Mouse (Mus musculus) intestine, postnatal 0 days (tissue): Measurements from ENCODE around the gene Mob1b. TPM values are rescaled to one million over a fixed set of nuclear protein-coding genes. Genes with fewer than 3 reads are reported as not detected.

Experiments
- ATAC-seq: fragments of 200-750 bp; cut with Nextera tagmentation; 2 replicates; pipeline ENCODE4 v1.8.0; 2017; ENCODE audit warnings: mild to moderate bottlenecking, moderate TSS enrichment, moderate library complexity
- H3K27ac ChIP-seq: fragments of 300-500 bp; sonication (generic); 2 replicates; pipeline ENCODE4 v1.5.1; 2014; ENCODE audit warnings: mild to moderate bottlenecking, low read depth, low read length, moderate library complexity
- H3K27me3 ChIP-seq: fragments of 300-500 bp; sonication (generic); replicated peaks from 2 replicates; pipeline ENCODE4 v1.6.1; 2014; ENCODE audit warnings: low read length, mixed read lengths; ENCODE audit not compliant: control insufficient read depth, insufficient read depth
- H3K36me3 ChIP-seq: fragments of 300-500 bp; sonication (generic); 2 replicates; pipeline ENCODE4 v1.6.1; 2014; ENCODE audit warnings: mild to moderate bottlenecking, moderate library complexity; ENCODE audit not compliant: control insufficient read depth, insufficient read depth
- H3K4me1 ChIP-seq: fragments of 300-500 bp; sonication (generic); replicated peaks from 2 replicates; pipeline ENCODE4 v1.6.1; 2014; ENCODE audit warnings: antibody characterized with exemption, low read length, mixed read lengths; ENCODE audit not compliant: control insufficient read depth, insufficient read depth
- H3K4me2 ChIP-seq: fragments of 300-500 bp; sonication (generic); replicated peaks from 2 replicates; pipeline ENCODE4 v1.6.1; 2014; ENCODE audit warnings: low read depth, mild to moderate bottlenecking, moderate library complexity
- H3K4me3 ChIP-seq: fragments of 300-500 bp; sonication (generic); 2 replicates; pipeline ENCODE4 v1.5.1; 2014; ENCODE audit warnings: low read depth, low read length
- H3K9ac ChIP-seq: fragments of 300-500 bp; sonication (generic); 2 replicates; pipeline ENCODE4 v1.6.1; 2014; ENCODE audit warnings: mild to moderate bottlenecking, low read depth, low read length
- H3K9me3 ChIP-seq: fragments of 300-500 bp; sonication (generic); 2 replicates; pipeline ENCODE4 v1.6.1; 2016; ENCODE audit warnings: mixed run types; ENCODE audit not compliant: control insufficient read depth
- CTCF ChIP-seq: sonication (generic); IDR thresholded peaks from 2 replicates; pipeline ENCODE4 v1.5.1; 2016; ENCODE audit warnings: low read depth, mild to moderate bottlenecking, control low read depth, antibody characterized with exemption, moderate library complexity
- WGBS: fragments of 180-500 bp; shearing (Covaris S2); extraction: QIAGEN DNeasy Blood & Tissue Kit; methylation state at CpG from one replicate; pipeline ENCODE4 v1.1.7; 2014; 5-methylcytosine and 5-hydroxymethylcytosine counted together
- polyA plus RNA-seq: library from polyadenylated mRNA; unstranded; fragments of >200 nt; fragmentation: Nextera tagmentation; extraction: Ambion mirVana; gene quantifications from 2 replicates; pipeline ENCODE4 v1.2.1, GENCODE M21; 2015

The Mob1b gene
- polyA plus RNA-seq, 1 experiment from 2014 or later: 8.0 TPM

GRCm38 (mm10) chr5:88712328-88712727, 8.3 kb upstream of the Mob1b start:
- no peak overlapping the region for H3K27ac ChIP-seq
- H3K27me3 ChIP-seq: no peaks in the 10 kb centered on the region
- H3K4me3 ChIP-seq: no peak overlapping the region
- ATAC-seq: no peak
- H3K9ac ChIP-seq: no peak overlapping the region
- H3K36me3 ChIP-seq: no peaks in the 10 kb centered on the region
- TF ChIP-seq CTCF: no peak
- 73% methylated on average over 6 of the region's 6 CpGs for WGBS
- no peaks in the 10 kb centered on the region for H3K4me1 ChIP-seq
- no peaks in the 10 kb centered on the region for H3K9me3 ChIP-seq
- no peak overlapping the region for H3K4me2 ChIP-seq

- H3K36me3 ChIP-seq: no peaks in the 10 kb centered on the region
- TF ChIP-seq CTCF: no peak
- no peaks in the 10 kb centered on the region for H3K9me3 ChIP-seq
- no peak for ATAC-seq
- H3K4me2 ChIP-seq: no peak overlapping the region
- H3K4me3 ChIP-seq: no peak overlapping the region
- WGBS: 89% methylated on average over 2 of the region's 2 CpGs
- no peak overlapping the region for H3K27ac ChIP-seq
- no peaks in the 10 kb centered on the region for H3K27me3 ChIP-seq
- H3K9ac ChIP-seq: no peak overlapping the region
- peaks cover 6% of the 10 kb centered on the region; the same call in 1 of the 2 replicates for H3K4me1 ChIP-seq
Measured at GRCm38 (mm10) chr5:88716983-88717382, 3.7 kb upstream of the Mob1b start.

GRCm38 (mm10) chr5:88721003-88721475, 384 bp downstream of the Mob1b start:
- Histone ChIP-seq H3K4me2 (peak overlapping the region; percentile 87), H3K4me3 (peak overlapping the region; percentile 99), H3K4me1 (peaks cover 6% of the 10 kb centered on the region; the same call in 1 of the 2 replicates), H3K27ac (peak overlapping the region; percentile 97), H3K36me3 (no peaks in the 10 kb centered on the region), H3K27me3 (no peaks in the 10 kb centered on the region), H3K9me3 (no peaks in the 10 kb centered on the region), H3K9ac (peak overlapping the region; percentile 97)
- peak; percentile 46 for ATAC-seq
- under 1% methylated on average over 37 of the region's 38 CpGs for WGBS
- no peak for TF ChIP-seq CTCF

GRCm38 (mm10) chr5:88721565-88722212, 1.0 kb downstream of the Mob1b start:
- peak overlapping the region; percentile 87 for H3K4me2 ChIP-seq
- 2% methylated on average over 31 of the region's 31 CpGs for WGBS
- H3K27me3 ChIP-seq: no peaks in the 10 kb centered on the region
- H3K4me1 ChIP-seq: peaks cover 6% of the 10 kb centered on the region; the same call in 1 of the 2 replicates
- ATAC-seq: peak; percentile 36; the same call in 1 of the 2 replicates
- H3K9me3 ChIP-seq: no peaks in the 10 kb centered on the region
- peak overlapping the region; percentile 99 for H3K4me3 ChIP-seq
- TF ChIP-seq CTCF: peak; percentile 7; the same call in 1 of the 2 replicates
- no peaks in the 10 kb centered on the region for H3K36me3 ChIP-seq
- peak overlapping the region; percentile 97; the same call in 1 of the 2 replicates for H3K27ac ChIP-seq
- peak overlapping the region; percentile 97 for H3K9ac ChIP-seq

- Histone ChIP-seq H3K4me3 (peak overlapping the region; percentile 99), H3K4me1 (peaks cover 6% of the 10 kb centered on the region; the same call in 1 of the 2 replicates), H3K27ac (no peak overlapping the region), H3K9me3 (no peaks in the 10 kb centered on the region), H3K27me3 (no peaks in the 10 kb centered on the region), H3K9ac (peak overlapping the region; percentile 97), H3K4me2 (peak overlapping the region; percentile 87), H3K36me3 (no peaks in the 10 kb centered on the region)
- WGBS: 23% methylated on average over 4 of the region's 4 CpGs
- no peak for ATAC-seq
- TF ChIP-seq CTCF: no peak
Measured at GRCm38 (mm10) chr5:88722213-88722600, 1.6 kb downstream of the Mob1b start.

- Histone ChIP-seq H3K4me1 (peaks cover 6% of the 10 kb centered on the region; the same call in 1 of the 2 replicates), H3K4me3 (no peak overlapping the region), H3K4me2 (no peak overlapping the region), H3K9me3 (no peaks in the 10 kb centered on the region), H3K27ac (no peak overlapping the region), H3K36me3 (no peaks in the 10 kb centered on the region), H3K27me3 (no peaks in the 10 kb centered on the region), H3K9ac (no peak overlapping the region)
- ATAC-seq: no peak
- WGBS: 38% methylated on average over 3 of the region's 3 CpGs
- no peak for TF ChIP-seq CTCF
Measured at GRCm38 (mm10) chr5:88724030-88724429, 3.4 kb downstream of the Mob1b start.
